Mouse (Mus musculus) layer of hippocampus, adult 11-12 months (tissue): Measurements from ENCODE around the gene Gls2.

Experiments used
- DNase-seq: peaks from one replicate; pipeline ENCODE4 v3.0.0; 2022; ENCODE audit warnings: low spot score

The Gls2 gene

DNA sequence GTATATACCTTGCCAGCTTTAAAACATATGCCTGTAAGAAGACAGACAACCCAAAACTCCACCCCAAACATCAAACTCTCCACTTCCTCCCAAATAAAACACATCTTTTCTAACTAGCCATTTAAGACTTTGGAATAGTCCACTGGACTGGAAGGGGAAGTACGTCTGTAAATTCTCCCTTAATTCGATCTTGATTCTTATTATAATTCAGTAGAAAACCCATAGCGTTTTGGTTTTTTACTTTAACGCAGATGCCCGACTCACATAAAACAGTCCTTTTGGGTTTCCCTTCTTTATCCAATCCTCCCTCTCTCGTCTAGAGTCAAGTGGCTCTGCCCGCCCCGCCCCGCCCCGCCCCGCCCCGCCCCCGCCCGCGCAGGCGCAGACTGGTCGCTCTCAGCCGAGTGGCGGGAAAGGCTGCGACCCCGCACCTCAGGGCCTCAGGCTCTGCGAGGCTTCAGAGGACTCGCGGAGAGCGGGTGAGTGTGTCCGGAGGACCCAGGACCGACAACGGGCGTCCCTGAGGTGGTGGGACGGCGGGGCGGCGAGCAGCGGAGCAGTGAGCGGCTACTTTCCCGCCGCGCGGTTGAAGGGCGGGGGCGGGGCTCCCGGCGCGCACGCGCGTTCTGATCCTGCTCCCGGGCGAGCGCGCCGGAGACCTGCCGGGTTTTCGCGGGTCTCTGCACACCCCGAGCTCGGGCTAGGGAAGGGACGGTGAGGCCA is 37.6 kb downstream of the Gls2 start, which contains the start of gene Timeless:
Timeless (plus strand) TSS at position 369 of the 723 bp plus-strand sequence.
- peak; percentile 84 for DNase-seq

DNA sequence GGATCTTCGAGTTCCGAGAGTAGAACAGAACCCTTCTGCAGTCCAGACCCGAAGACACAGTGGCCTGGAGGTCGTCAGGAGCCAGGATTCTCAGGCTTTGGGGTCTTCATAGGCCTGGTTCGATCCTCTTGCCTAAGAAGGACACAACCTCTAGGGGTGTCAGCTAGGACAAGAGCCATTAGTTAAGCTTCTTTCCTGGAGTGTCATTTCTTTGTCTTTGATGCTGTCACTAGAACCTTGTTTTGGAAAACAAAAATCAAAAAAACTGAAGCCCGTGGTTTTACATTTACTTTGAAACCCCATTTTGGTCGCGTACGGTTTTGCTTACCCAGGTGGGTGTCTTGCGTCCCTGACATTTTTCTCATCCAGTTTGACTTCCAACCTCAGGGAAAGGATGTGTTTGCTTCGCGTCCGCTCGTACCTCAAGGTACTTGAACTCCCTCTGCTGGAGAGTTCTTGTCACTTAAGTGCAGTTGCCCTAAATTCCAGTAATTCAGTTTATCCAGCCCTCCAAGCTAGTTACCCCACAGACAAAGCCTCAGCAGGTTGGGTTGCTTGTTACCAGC is 38.2 kb downstream of the Gls2 start:
- peak; percentile 75 for DNase-seq

DNA sequence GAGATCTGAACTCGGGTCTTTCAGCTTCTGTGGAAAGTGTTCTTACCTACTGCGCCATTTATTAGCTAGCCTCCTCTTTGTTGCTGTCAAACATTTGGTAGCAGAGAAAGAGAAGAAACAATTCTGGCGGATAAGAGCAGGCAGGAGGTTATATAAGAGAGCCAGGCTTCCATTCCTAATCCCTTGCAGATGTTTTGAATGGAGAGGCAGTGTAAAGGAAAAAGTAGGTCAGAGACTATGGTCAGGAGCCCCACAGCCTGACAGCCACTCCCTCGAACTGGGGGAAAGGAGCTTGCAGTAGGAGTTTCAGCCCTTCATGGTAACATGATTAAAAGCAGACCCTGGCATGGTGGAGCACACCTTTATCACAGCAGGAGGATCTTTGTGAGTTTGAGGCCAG is 42.1 kb downstream of the Gls2 start:
- no peak for DNase-seq

DNA sequence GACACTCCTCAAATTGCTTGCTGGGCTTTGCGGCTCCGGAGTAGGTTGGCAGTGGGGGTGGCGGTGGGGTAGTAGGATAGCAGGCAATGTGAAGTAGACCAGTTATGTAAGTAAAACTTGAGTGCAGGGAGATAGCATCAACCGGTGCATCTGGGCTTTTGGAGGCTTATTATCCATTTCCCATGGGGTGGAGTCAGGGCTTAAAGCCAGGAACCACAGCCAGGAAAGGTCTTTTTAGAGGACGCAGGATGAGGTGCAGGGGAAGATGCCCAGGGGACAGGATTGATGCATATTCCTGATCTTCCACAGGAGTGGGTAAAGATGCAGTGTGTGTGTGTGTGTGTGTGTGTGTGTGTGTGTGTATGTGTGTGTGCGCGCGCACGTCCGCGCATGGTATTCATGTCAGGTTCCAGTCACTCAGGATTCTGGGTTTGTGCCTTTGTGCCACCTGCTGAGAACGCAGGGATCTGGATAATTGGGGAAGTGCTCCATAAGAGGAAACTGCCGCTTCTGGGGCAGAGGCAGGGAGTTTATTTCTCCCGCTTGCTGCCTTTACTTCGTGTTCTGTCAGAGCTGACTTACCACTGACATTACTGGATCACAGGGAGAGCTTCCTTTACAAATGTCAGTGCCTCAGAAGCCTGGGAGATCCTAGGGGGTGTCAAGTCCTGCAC is 43.7 kb downstream of the Gls2 start:
- DNase-seq: no peak

- DNase-seq: no peak
These were observed 44.9 kb downstream of the Gls2 start for GRCm38 (mm10) chr10:128239140-128239539.

DNA sequence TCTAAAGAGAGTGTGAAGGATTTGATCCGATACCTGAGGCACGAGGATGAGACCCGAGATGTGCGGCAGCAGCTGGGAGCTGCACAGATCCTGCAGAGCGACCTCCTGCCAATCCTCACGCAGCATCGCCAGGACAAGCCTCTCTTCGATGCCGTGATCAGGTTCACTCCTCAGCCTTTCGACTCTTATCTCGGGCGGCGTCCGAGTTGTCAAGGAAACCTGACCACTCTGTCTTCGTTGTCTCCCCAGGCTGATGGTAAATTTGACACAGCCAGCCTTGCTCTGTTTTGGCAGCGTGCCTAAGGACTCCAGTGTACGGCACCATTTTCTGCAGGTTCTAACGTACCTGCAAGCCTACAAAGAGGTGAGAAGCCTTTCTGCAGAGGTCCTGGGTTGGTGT is 45.9 kb downstream of the Gls2 start:
- no peak for DNase-seq

DNA sequence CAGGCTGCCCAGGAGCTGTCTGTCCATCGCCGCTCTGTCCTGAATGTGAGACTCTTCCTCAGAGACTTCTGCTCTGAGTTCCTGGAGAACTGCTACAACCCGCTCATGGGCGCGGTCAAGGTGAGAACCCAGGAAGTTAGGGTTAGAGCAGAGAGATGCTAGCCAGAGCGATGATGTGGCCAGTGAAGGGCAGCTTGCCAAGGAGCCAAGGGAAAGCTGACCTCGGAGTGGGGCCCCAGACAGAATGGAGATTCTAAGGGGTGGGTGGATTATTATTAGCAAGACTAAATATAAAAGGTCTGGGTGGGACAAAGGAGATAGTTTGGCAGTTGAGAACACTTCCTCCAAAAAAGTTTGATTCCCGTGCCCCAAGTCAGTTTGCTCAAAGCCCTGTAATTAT is 49.0 kb downstream of the Gls2 start:
- no peak for DNase-seq

DNA sequence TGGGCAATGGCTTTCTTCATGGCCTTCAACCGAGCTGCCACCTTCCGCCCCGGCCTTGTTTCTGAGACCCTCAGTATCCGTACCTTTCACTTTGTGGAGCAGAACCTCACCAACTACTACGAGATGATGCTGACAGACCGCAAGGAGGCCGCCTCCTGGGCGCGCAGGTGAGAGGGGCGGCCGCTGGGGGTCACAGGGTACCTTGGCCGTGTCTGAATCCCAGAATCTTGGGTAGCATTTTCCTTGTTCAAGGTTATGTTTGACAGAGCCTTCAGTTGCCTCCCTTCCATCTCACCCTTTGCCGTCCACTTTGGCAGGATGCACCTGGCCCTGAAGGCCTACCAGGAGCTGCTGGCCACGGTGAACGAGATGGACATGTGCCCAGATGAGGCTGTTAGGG is 49.9 kb downstream of the Gls2 start:
- no peak for DNase-seq

DNA sequence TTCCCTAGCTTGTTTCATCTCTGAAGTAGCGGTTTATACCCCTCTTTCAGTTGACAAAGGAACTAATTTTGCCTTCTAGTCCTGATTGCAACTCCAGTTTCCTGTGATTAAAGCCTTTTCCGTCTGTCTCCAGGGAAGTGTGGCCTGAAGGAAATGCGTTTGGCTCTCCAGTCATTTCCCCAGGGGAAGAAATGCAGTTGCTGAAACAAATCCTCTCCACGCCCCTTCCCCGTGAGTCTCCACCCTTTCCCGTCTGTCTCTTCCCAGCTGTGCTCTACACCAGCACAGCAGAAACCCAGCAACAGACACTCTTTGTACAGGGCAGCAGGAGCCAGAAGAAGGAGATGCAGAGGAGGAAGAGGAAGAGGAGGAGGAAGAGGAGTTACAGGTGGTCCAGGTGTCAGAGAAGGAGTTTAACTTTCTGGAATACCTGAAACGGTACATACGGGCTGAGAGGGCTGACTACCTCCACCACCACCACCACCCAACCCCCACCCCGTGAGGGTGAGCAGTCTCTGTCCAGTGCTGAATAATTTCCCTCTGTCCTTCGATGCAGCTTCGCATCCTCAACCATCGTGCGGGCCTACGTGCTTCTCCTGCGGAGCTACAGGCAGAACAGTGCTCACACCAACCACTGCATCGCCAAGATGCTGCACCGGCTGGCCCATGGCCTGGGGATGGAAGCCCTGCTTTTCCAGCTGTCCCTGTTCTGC is 52.9 kb downstream of the Gls2 start:
- no peak for DNase-seq

DNA sequence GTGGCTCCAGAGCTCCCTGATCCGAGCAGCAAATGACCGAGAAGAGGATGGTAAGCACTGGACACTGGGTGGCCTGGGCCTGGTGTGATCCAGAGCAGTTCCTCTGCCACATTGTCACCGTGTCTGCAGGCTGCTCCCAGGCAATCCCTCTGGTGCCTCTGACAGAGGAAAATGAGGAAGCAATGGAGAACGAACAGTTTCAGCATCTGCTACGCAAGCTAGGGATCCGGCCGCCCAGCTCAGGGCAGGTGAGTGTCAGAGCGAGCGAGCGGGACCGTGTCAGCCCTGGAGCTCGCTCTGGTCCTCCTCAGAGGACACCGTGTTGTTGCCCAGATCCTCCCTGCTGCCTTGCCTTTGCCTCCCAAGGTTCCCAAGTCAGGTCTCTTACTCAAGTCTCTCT is 56.3 kb downstream of the Gls2 start:
- no peak for DNase-seq

- DNase-seq: no peak
These were observed 59.5 kb downstream of the Gls2 start, which contains the start of gene Apon for GRCm38 (mm10) chr10:128253677-128254255. Gene Apon, plus strand, starts transcription at chr10:128254096.

GRCm38 (mm10) chr10:128255925-128256324 is 61.7 kb downstream of the Gls2 start:
- DNase-seq: no peak

DNA sequence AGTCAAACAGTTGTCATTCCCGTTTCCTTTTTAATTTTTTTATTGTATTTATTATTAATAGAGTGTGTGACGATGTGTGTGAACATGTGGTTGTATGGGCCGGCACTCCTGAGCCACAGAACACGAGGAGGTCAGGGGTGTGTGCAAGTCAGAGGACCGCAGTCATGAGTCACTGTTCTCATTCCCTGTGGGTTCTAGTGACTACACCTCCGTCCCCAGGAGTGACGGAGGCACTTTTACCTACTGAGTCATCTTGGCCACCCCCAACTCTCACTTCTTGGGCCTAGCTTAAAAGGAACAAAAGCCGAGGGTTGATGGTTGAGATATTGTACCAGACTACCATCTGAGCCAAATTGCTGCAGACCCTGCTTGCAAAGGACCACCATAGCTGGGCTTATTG is 62.1 kb downstream of the Gls2 start:
- no peak for DNase-seq

DNA sequence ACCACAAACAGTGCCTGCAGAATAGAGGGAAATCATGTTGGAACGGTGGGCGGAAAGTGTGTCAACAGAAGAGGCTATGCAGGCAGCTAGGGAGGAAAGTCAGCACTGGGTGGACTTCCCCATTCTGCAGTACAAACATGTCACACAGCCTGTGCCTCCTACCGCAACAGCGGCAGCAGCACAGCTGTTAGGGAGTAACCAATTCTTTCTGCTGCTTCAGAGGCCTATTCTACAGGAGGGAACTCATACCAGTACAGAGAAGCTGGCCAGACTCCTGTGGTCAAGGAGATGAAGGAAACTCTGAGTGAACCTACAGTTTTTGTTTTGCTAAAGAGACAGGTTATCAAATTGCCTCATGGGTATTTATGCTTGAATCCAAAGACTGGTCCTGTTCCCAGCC is 64.7 kb downstream of the Gls2 start:
- no peak for DNase-seq
